Mouse (Mus musculus): ENCODE data around the gene Tnfaip8l1. TPM values are rescaled to one million over a fixed set of nuclear protein-coding genes. Genes with fewer than 3 reads are reported as not detected.

The Tnfaip8l1 gene
- polyA plus RNA-seq, 1 experiment from 2014 or later: 13.7 TPM

DNA sequence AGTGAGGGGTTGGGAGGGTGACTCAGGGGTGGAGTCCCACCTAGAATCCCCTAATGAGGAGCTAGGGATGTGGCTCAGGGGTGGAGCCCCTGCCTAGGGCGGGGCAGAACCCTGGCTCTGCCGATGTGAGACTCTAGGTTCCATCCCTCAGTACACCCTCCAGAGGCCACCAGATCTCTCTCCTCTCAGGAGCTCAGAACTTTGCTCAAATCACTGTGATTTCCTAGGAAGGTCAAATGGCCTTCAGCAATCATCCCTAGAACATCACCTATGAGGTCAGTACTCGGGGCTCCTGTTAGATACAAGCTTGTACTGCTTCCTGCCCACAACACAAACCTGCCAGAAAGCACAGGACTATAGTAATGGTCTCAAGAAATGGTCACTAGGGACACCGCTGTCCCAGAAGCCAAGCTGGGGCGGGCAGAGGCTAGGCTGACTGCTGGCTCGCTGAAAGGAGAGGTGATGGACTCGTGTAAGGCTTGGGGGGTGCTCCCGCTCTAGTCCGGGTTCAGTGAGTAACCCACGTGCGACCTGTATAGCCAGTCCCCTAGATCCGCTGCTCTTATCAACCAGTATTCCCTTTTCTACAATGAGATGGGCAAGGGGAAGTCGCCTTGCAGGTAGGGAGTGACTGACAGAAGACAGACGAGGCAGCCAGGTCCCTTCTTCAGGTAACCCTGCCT, 20.8 kb downstream of the Tnfaip8l1 start:
- no peaks in the 10 kb centered on the region for H3K27me3 ChIP-seq (ENCODE audit: control insufficient read depth, insufficient read depth, low read length)
- H3K9me3 ChIP-seq (ENCODE audit: control insufficient read depth, low read depth, low read length): no peaks in the 10 kb centered on the region
- H3K4me1 ChIP-seq (ENCODE audit: control insufficient read depth, insufficient read depth, low read length): peaks cover 15% of the 10 kb centered on the region
- peaks cover 41% of the 10 kb centered on the region for H3K36me3 ChIP-seq (ENCODE audit: control insufficient read depth, insufficient read depth, low read length)
- H3K9ac ChIP-seq (replicated peaks; ENCODE audit: low read depth, low read length): peak overlapping the region; percentile 63
- ATAC-seq (ENCODE audit: insufficient number of reproducible peaks, insufficient read depth, low FRiP score, low read depth): peak; percentile 14; the same call in 1 of the 2 replicates
- H3K27ac ChIP-seq (ENCODE audit: low read length): peak overlapping the region; percentile 69; the same call in 1 of the 2 replicates
- H3K4me2 ChIP-seq (replicated peaks; ENCODE audit: low read depth, low read length): peak overlapping the region; percentile 83
- 2% methylated on average over 14 of the region's 14 CpGs for WGBS
- peak overlapping the region; percentile 92 for H3K4me3 ChIP-seq (ENCODE audit: low read depth, low read length)

DNA sequence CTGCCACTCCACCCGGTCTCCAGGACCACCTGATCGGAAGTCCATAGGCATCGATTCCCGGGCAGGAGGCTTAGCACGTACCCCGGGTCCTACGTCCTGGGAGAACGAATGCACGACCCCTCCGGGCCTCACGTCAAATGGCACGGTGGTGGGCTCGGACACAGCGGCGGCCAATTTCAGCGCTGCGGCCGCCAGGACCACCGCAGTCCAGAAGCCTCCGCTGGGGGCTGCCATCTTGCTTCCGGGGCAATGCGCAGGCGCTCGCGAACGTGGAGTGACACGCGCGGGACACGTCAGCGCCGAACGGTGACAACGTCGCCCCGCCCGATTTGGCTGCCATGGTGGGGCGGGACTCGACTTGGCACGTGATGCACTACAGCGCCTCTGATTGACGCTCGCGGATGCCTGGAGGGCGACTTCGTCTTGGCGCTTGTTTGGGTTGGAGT, 21.4 kb downstream of the Tnfaip8l1 start, which contains the start of gene Mydgf:
Gene Mydgf, minus strand, starts transcription at position 263 of the 446 bp plus-strand sequence.
- Histone ChIP-seq H3K9ac (replicated peaks; ENCODE audit: low read depth, low read length) (peak within 1 kb of the TSS; percentile 63), H3K27me3 (ENCODE audit: control insufficient read depth, insufficient read depth, low read length) (no peaks in the 10 kb centered on the region), H3K4me1 (ENCODE audit: control insufficient read depth, insufficient read depth, low read length) (peaks cover 15% of the 10 kb centered on the region), H3K9me3 (ENCODE audit: control insufficient read depth, low read depth, low read length) (no peaks in the 10 kb centered on the region), H3K4me2 (replicated peaks; ENCODE audit: low read depth, low read length) (peak within 1 kb of the TSS; percentile 83), H3K36me3 (ENCODE audit: control insufficient read depth, insufficient read depth, low read length) (peaks cover 45% of the 10 kb centered on the region), H3K4me3 (ENCODE audit: low read depth, low read length) (peak within 1 kb of the TSS; percentile 92), H3K27ac (ENCODE audit: low read length) (peak within 1 kb of the TSS; percentile 69; the same call in 1 of the 2 replicates)
- under 1% methylated on average over 47 of the region's 47 CpGs for WGBS
- peak; percentile 89 for ATAC-seq (ENCODE audit: insufficient number of reproducible peaks, insufficient read depth, low FRiP score, low read depth)

DNA sequence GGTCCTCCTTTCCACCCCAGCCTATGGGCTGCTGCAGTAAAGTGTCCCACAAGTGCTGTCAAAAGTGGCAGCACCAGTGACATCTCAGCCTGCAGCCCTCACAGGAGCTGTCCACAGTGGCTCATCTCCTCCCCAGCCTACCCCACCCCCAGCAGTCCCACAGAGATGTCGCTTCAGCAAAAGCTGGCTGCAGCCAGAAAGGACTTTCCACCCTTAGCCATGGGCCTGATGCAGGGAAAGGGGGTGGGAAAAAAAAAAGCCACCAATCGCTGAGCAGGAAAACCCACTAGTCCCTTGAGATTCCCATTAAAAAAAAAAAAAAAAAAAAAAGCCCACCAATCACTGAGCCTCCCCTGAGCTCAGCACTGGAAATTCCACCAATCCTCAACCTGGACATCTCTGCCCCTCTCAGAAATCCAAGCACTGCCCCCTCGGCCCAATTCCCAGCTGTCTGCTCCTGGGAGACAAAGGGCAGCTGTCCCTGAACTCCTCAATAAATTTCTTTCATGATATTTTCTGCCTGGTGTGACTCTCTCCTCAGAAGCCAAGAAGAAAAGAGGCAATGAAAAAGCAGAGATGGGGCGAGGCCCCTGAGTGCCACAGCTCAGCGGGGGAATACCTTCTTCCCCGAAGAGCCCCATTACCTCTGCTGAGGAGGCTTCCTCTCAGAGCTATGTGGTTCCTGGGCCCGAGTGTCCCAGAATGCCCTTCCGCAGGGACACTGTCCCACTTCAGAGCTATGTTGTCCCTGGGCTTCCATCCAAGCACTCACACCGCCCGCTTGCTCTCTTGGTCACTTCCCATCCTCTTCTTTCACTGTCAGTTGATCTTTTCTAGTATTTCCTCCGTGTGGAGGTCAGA, 23.2 kb downstream of the Tnfaip8l1 start:
- Histone ChIP-seq H3K4me3 (ENCODE audit: low read depth, low read length) (no peak overlapping the region), H3K4me2 (replicated peaks; ENCODE audit: low read depth, low read length) (peak overlapping the region; percentile 83; the same call in 1 of the 2 replicates), H3K9ac (replicated peaks; ENCODE audit: low read depth, low read length) (no peak overlapping the region), H3K4me1 (ENCODE audit: control insufficient read depth, insufficient read depth, low read length) (peaks cover 15% of the 10 kb centered on the region), H3K36me3 (ENCODE audit: control insufficient read depth, insufficient read depth, low read length) (peaks cover 51% of the 10 kb centered on the region), H3K27ac (ENCODE audit: low read length) (peak overlapping the region; percentile 79), H3K9me3 (ENCODE audit: control insufficient read depth, low read depth, low read length) (no peaks in the 10 kb centered on the region), H3K27me3 (ENCODE audit: control insufficient read depth, insufficient read depth, low read length) (no peaks in the 10 kb centered on the region)
- peak; percentile 72 for ATAC-seq (ENCODE audit: insufficient number of reproducible peaks, insufficient read depth, low FRiP score, low read depth)
- WGBS: 32% methylated on average over 11 of the region's 11 CpGs

DNA sequence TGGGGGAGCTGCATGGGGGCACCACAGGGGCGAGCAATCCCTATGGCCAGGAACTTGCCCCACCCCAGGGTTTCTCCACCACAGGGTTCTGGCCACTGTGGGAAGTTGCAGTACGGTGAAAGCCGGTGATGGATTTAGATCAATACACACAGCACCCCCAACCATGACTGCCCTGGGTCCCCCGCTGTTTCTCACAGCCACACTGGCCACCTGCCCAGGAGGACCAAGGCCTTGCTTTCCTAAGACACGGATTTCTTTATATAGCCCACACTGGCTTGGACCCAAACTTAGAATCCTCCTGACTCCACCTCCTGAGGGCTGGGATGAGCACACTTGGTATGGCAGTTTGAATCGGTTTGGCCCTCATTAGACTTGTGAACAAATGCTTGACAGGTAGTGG, 29.0 kb downstream of the Tnfaip8l1 start:
- Histone ChIP-seq H3K4me2 (replicated peaks; ENCODE audit: low read depth, low read length) (no peak overlapping the region), H3K9ac (replicated peaks; ENCODE audit: low read depth, low read length) (no peak overlapping the region), H3K9me3 (ENCODE audit: control insufficient read depth, low read depth, low read length) (no peaks in the 10 kb centered on the region), H3K4me3 (ENCODE audit: low read depth, low read length) (no peak overlapping the region), H3K27ac (ENCODE audit: low read length) (no peak overlapping the region), H3K4me1 (ENCODE audit: control insufficient read depth, insufficient read depth, low read length) (no peaks in the 10 kb centered on the region), H3K36me3 (ENCODE audit: control insufficient read depth, insufficient read depth, low read length) (peaks cover 77% of the 10 kb centered on the region), H3K27me3 (ENCODE audit: control insufficient read depth, insufficient read depth, low read length) (no peaks in the 10 kb centered on the region)
- ATAC-seq (ENCODE audit: insufficient number of reproducible peaks, insufficient read depth, low FRiP score, low read depth): no peak
- 87% methylated on average over 6 of the region's 6 CpGs for WGBS

DNA sequence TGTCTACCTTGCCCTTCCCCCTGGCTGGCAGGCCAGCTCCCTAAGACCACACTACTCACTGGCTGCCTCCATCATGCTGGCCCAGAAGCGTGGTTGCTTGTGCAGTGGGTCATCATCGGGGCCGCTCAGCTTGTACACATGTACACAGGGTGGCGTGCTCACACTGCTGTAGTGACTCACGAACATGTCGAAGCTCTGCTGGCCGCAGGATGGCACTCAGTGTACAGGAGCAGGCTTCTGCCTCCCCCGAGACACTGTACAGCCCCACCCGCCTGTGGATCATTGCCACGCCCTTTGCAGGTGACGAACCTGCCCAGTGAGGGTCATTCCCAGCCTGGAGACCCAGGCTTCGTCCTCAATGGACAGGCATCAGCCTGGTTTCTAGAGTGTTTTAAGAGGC, 32.1 kb downstream of the Tnfaip8l1 start:
- no peaks in the 10 kb centered on the region for H3K9me3 ChIP-seq (ENCODE audit: control insufficient read depth, low read depth, low read length)
- H3K27me3 ChIP-seq (ENCODE audit: control insufficient read depth, insufficient read depth, low read length): no peaks in the 10 kb centered on the region
- 85% methylated on average over 12 of the region's 12 CpGs for WGBS
- no peak overlapping the region for H3K9ac ChIP-seq (replicated peaks; ENCODE audit: low read depth, low read length)
- no peaks in the 10 kb centered on the region for H3K4me1 ChIP-seq (ENCODE audit: control insufficient read depth, insufficient read depth, low read length)
- H3K4me2 ChIP-seq (replicated peaks; ENCODE audit: low read depth, low read length): no peak overlapping the region
- H3K4me3 ChIP-seq (ENCODE audit: low read depth, low read length): no peak overlapping the region
- no peak for ATAC-seq (ENCODE audit: insufficient number of reproducible peaks, insufficient read depth, low FRiP score, low read depth)
- no peak overlapping the region for H3K27ac ChIP-seq (ENCODE audit: low read length)
- peaks cover 79% of the 10 kb centered on the region for H3K36me3 ChIP-seq (ENCODE audit: control insufficient read depth, insufficient read depth, low read length)

DNA sequence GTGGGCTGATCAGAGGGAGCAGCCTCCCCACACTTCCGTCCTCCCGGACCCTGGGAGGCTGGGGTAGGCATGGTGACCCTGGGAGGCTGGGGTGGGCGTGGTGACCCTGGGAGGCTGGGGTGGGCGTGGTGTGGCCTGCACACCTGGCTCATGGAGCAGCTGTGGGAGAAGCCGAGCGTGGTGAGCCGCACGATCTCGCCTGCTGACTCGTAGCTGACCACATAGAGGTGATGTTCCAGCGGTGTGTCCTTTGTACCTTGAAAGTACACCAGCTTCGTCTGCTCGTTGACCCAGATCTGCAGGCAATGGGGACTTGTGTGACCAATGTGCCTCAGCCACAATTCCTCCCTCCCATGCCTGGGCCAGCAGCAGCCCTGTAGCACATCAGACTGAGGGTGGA, 32.5 kb downstream of the Tnfaip8l1 start:
- no peak overlapping the region for H3K4me3 ChIP-seq (ENCODE audit: low read depth, low read length)
- no peak overlapping the region for H3K27ac ChIP-seq (ENCODE audit: low read length)
- no peaks in the 10 kb centered on the region for H3K27me3 ChIP-seq (ENCODE audit: control insufficient read depth, insufficient read depth, low read length)
- no peak overlapping the region for H3K4me2 ChIP-seq (replicated peaks; ENCODE audit: low read depth, low read length)
- 79% methylated on average over 13 of the region's 13 CpGs for WGBS
- H3K4me1 ChIP-seq (ENCODE audit: control insufficient read depth, insufficient read depth, low read length): no peaks in the 10 kb centered on the region
- no peak overlapping the region for H3K9ac ChIP-seq (replicated peaks; ENCODE audit: low read depth, low read length)
- peaks cover 75% of the 10 kb centered on the region for H3K36me3 ChIP-seq (ENCODE audit: control insufficient read depth, insufficient read depth, low read length)
- H3K9me3 ChIP-seq (ENCODE audit: control insufficient read depth, low read depth, low read length): no peaks in the 10 kb centered on the region
- no peak for ATAC-seq (ENCODE audit: insufficient number of reproducible peaks, insufficient read depth, low FRiP score, low read depth)

DNA sequence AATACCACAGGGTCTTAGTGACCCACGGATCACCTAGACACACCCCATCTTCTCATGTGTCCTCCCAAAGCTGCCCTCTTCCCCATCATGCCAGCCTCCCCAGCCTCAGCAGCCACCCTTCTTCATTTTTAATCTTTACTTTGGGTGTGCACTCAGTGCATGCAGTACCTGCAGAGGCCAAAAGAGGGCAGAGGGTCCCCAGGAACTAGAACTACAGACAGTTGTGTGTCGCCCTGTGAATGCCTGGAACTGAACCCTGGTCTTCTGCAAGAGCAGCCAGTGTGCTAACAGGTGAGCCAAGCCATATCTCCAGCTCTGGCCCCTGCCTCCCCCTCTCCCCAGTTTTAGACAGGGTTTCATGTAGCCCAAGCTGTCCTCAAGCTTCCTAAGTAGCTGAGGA, 34.6 kb downstream of the Tnfaip8l1 start:
- no peak overlapping the region for H3K4me2 ChIP-seq (replicated peaks; ENCODE audit: low read depth, low read length)
- no peaks in the 10 kb centered on the region for H3K9me3 ChIP-seq (ENCODE audit: control insufficient read depth, low read depth, low read length)
- H3K36me3 ChIP-seq (ENCODE audit: control insufficient read depth, insufficient read depth, low read length): peaks cover 77% of the 10 kb centered on the region
- no peak overlapping the region for H3K9ac ChIP-seq (replicated peaks; ENCODE audit: low read depth, low read length)
- H3K4me1 ChIP-seq (ENCODE audit: control insufficient read depth, insufficient read depth, low read length): no peaks in the 10 kb centered on the region
- H3K27me3 ChIP-seq (ENCODE audit: control insufficient read depth, insufficient read depth, low read length): no peaks in the 10 kb centered on the region
- H3K27ac ChIP-seq (ENCODE audit: low read length): no peak overlapping the region
- no peak for ATAC-seq (ENCODE audit: insufficient number of reproducible peaks, insufficient read depth, low FRiP score, low read depth)
- no peak overlapping the region for H3K4me3 ChIP-seq (ENCODE audit: low read depth, low read length)
- WGBS: 73% methylated on average over 2 of the region's 2 CpGs

DNA sequence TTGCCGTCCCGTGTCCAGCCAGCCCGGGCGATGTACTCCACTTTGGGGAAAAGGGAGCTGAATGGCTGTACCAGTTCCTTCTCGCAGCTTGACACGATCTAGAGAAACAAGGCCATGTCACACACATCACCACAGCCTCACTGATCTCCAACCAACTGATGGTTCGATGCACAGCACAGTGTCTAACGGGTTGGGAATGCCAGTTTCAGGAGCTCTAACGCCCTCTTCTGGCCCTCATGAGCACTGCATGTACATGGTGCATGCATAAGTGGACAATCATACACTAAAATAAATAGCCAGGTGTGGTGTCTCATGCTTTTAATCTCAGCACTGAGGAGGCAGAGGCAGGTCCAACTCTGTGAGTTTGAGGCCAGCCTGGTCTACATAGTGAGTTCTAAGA, 38.3 kb downstream of the Tnfaip8l1 start:
- H3K4me1 ChIP-seq (ENCODE audit: control insufficient read depth, insufficient read depth, low read length): no peaks in the 10 kb centered on the region
- no peaks in the 10 kb centered on the region for H3K9me3 ChIP-seq (ENCODE audit: control insufficient read depth, low read depth, low read length)
- H3K4me3 ChIP-seq (ENCODE audit: low read depth, low read length): no peak overlapping the region
- H3K9ac ChIP-seq (replicated peaks; ENCODE audit: low read depth, low read length): no peak overlapping the region
- H3K27me3 ChIP-seq (ENCODE audit: control insufficient read depth, insufficient read depth, low read length): no peaks in the 10 kb centered on the region
- no peak overlapping the region for H3K4me2 ChIP-seq (replicated peaks; ENCODE audit: low read depth, low read length)
- ATAC-seq (ENCODE audit: insufficient number of reproducible peaks, insufficient read depth, low FRiP score, low read depth): no peak
- H3K36me3 ChIP-seq (ENCODE audit: control insufficient read depth, insufficient read depth, low read length): peaks cover 77% of the 10 kb centered on the region
- 87% methylated on average over 9 of the region's 9 CpGs for WGBS
- H3K27ac ChIP-seq (ENCODE audit: low read length): no peak overlapping the region
